Mouse (Mus musculus): ENCODE data around the gene Pik3ip1. TPM values are rescaled to one million over a fixed set of nuclear protein-coding genes. Genes with fewer than 3 reads are reported as not detected.
A peak's percentile ranks its signal among the peaks of the same experiment; 100 is the strongest.

Pik3ip1 gene
- polyA plus RNA-seq, 2 experiments: 13.2 to 13.6 TPM

DNA sequence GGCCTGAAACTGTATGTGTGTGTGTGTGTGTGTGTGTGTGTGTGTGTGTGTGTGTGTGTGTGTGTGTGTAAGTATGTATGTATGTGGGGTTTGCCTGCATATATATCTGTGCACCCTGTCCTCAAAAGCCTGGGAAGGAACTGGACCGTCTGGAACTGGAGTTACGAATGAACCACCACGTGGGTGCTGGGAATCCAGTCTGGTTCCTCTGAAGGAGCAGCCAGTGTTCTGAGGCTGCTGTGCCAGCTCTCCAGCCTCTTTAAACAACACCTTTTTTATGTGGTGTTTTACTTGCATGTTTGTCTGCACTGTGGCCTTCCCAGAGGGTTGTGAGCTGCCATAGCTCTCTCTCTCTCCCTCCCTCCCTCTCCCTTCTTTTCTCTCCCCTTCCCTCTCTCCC is 6.4 kb downstream of the Pik3ip1 start:
- Histone ChIP-seq H3K27ac (replicated peaks; ENCODE audit: low read depth, low read length) (no peak overlapping the region), H3K9ac (ENCODE audit: low read depth, low read length, severe bottlenecking) (no peak overlapping the region), H3K4me1 (ENCODE audit: control insufficient read depth, insufficient read depth, low read length) (peaks cover 18% of the 10 kb centered on the region), H3K4me2 (replicated peaks; ENCODE audit: low read depth, low read length, severe bottlenecking) (no peak overlapping the region), H3K4me3 (replicated peaks; ENCODE audit: low read length) (no peak overlapping the region), H3K9me3 (ENCODE audit: control insufficient read depth, low read length) (no peaks in the 10 kb centered on the region), H3K27me3 (ENCODE audit: control insufficient read depth, insufficient read depth, low read length) (no peaks in the 10 kb centered on the region), H3K36me3 (ENCODE audit: control insufficient read depth, insufficient read depth, low read length) (peaks cover 7% of the 10 kb centered on the region; the same call in 1 of the 2 replicates)
- no peak for TF ChIP-seq POLR2A (IDR thresholded peaks at IDR 0.05; ENCODE audit: borderline replicate concordance, extremely low read depth, insufficient read depth, insufficient read length)
- WGBS: 67% methylated on average over 3 of the region's 3 CpGs
- ATAC-seq (ENCODE audit: low FRiP score, low read depth) (no peak), DNase-seq (ENCODE audit: low spot score) (no peak)

- peak; percentile 16; the same call in 1 of the 2 replicates for ATAC-seq (ENCODE audit: low FRiP score, low read depth)
- Histone ChIP-seq H3K9me3 (ENCODE audit: control insufficient read depth, low read length) (no peaks in the 10 kb centered on the region), H3K27me3 (ENCODE audit: control insufficient read depth, insufficient read depth, low read length) (no peaks in the 10 kb centered on the region), H3K36me3 (ENCODE audit: control insufficient read depth, insufficient read depth, low read length) (peaks cover 14% of the 10 kb centered on the region; the same call in 1 of the 2 replicates), H3K27ac (replicated peaks; ENCODE audit: low read depth, low read length) (no peak overlapping the region), H3K4me3 (replicated peaks; ENCODE audit: low read length) (no peak overlapping the region), H3K9ac (ENCODE audit: low read depth, low read length, severe bottlenecking) (peak overlapping the region; percentile 21; the same call in 1 of the 2 replicates), H3K4me1 (ENCODE audit: control insufficient read depth, insufficient read depth, low read length) (peaks cover 16% of the 10 kb centered on the region), H3K4me2 (replicated peaks; ENCODE audit: low read depth, low read length, severe bottlenecking) (no peak overlapping the region)
- TF ChIP-seq POLR2A (IDR thresholded peaks at IDR 0.05; ENCODE audit: borderline replicate concordance, extremely low read depth, insufficient read depth, insufficient read length): no peak
- 27% methylated on average over 12 of the region's 12 CpGs for WGBS
- no peak for DNase-seq (ENCODE audit: low spot score)
These were observed 7.2 kb downstream of the Pik3ip1 start for GRCm38 (mm10) chr11:3337173-3337955.

- no peaks in the 10 kb centered on the region for H3K9me3 ChIP-seq (ENCODE audit: control insufficient read depth, low read length)
- WGBS: 63% methylated on average over 5 of the region's 5 CpGs
- no peak overlapping the region for H3K27ac ChIP-seq (replicated peaks; ENCODE audit: low read depth, low read length)
- H3K4me1 ChIP-seq (ENCODE audit: control insufficient read depth, insufficient read depth, low read length): peaks cover 12% of the 10 kb centered on the region; the same call in 1 of the 2 replicates
- peaks cover 14% of the 10 kb centered on the region; the same call in 1 of the 2 replicates for H3K36me3 ChIP-seq (ENCODE audit: control insufficient read depth, insufficient read depth, low read length)
- no peaks in the 10 kb centered on the region for H3K27me3 ChIP-seq (ENCODE audit: control insufficient read depth, insufficient read depth, low read length)
- no peak overlapping the region for H3K9ac ChIP-seq (ENCODE audit: low read depth, low read length, severe bottlenecking)
- no peak for DNase-seq (ENCODE audit: low spot score)
- no peak for ATAC-seq (ENCODE audit: low FRiP score, low read depth)
- TF ChIP-seq POLR2A (IDR thresholded peaks at IDR 0.05; ENCODE audit: borderline replicate concordance, extremely low read depth, insufficient read depth, insufficient read length): no peak
- no peak overlapping the region for H3K4me3 ChIP-seq (replicated peaks; ENCODE audit: low read length)
- no peak overlapping the region for H3K4me2 ChIP-seq (replicated peaks; ENCODE audit: low read depth, low read length, severe bottlenecking)
These were observed 7.8 kb downstream of the Pik3ip1 start for GRCm38 (mm10) chr11:3337961-3338360.

DNA sequence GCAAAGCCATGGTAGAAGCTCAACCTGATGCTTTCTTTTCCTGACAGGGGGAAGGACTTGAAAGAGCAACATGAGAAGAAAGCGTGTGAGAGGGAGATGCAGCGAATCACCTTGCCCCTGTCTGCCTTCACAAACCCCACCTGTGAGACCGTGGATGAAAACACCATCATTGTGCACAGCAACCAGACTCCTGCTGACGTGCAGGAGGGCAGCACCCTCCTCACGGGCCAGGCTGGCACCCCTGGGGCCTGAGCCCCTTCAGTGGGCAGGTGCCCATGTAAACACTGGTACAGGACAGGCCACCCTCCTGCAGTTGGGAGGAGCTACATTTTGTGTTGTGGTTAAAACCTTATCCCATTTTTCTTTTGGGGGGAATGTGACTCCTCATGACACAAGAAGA is 11.3 kb downstream of the Pik3ip1 start:
- no peaks in the 10 kb centered on the region for H3K27me3 ChIP-seq (ENCODE audit: control insufficient read depth, insufficient read depth, low read length)
- no peaks in the 10 kb centered on the region for H3K9me3 ChIP-seq (ENCODE audit: control insufficient read depth, low read length)
- peaks cover 29% of the 10 kb centered on the region for H3K36me3 ChIP-seq (ENCODE audit: control insufficient read depth, insufficient read depth, low read length)
- H3K4me2 ChIP-seq (replicated peaks; ENCODE audit: low read depth, low read length, severe bottlenecking): no peak overlapping the region
- DNase-seq (ENCODE audit: low spot score) (no peak), ATAC-seq (ENCODE audit: low FRiP score, low read depth) (no peak)
- H3K4me3 ChIP-seq (replicated peaks; ENCODE audit: low read length): no peak overlapping the region
- no peak overlapping the region for H3K9ac ChIP-seq (ENCODE audit: low read depth, low read length, severe bottlenecking)
- no peak overlapping the region for H3K27ac ChIP-seq (replicated peaks; ENCODE audit: low read depth, low read length)
- TF ChIP-seq POLR2A (IDR thresholded peaks at IDR 0.05; ENCODE audit: borderline replicate concordance, extremely low read depth, insufficient read depth, insufficient read length): no peak
- peaks cover 6% of the 10 kb centered on the region; the same call in 1 of the 2 replicates for H3K4me1 ChIP-seq (ENCODE audit: control insufficient read depth, insufficient read depth, low read length)
- WGBS: 90% methylated on average over 5 of the region's 5 CpGs

- TF ChIP-seq POLR2A (IDR thresholded peaks at IDR 0.05; ENCODE audit: borderline replicate concordance, extremely low read depth, insufficient read depth, insufficient read length): no peak
- Histone ChIP-seq H3K27ac (replicated peaks; ENCODE audit: low read depth, low read length) (no peak overlapping the region), H3K36me3 (ENCODE audit: control insufficient read depth, insufficient read depth, low read length) (peaks cover 46% of the 10 kb centered on the region), H3K9ac (ENCODE audit: low read depth, low read length, severe bottlenecking) (no peak overlapping the region), H3K4me1 (ENCODE audit: control insufficient read depth, insufficient read depth, low read length) (0 out of 2 replicates have a peak, but pooled peaks cover 7% of the 10 kb centered on the region), H3K4me2 (replicated peaks; ENCODE audit: low read depth, low read length, severe bottlenecking) (no peak overlapping the region), H3K9me3 (ENCODE audit: control insufficient read depth, low read length) (no peaks in the 10 kb centered on the region), H3K4me3 (replicated peaks; ENCODE audit: low read length) (no peak overlapping the region), H3K27me3 (ENCODE audit: control insufficient read depth, insufficient read depth, low read length) (no peaks in the 10 kb centered on the region)
- ATAC-seq (ENCODE audit: low FRiP score, low read depth) (no peak), DNase-seq (ENCODE audit: low spot score) (no peak)
- 67% methylated on average over 3 of the region's 3 CpGs for WGBS
These were observed 14.7 kb downstream of the Pik3ip1 start for GRCm38 (mm10) chr11:3344916-3345315.

Data from limb, embryonic 14.5 days (tissue).